Mouse (Mus musculus) NIH3T3 (cell line): Measurements from ENCODE around the gene Osbp2.

Experiments used
- DNase-seq: peaks from one replicate; pipeline ENCODE4 v3.0.0-alpha.2; 2012; ENCODE audit warnings: low read depth

The Osbp2 gene

DNA sequence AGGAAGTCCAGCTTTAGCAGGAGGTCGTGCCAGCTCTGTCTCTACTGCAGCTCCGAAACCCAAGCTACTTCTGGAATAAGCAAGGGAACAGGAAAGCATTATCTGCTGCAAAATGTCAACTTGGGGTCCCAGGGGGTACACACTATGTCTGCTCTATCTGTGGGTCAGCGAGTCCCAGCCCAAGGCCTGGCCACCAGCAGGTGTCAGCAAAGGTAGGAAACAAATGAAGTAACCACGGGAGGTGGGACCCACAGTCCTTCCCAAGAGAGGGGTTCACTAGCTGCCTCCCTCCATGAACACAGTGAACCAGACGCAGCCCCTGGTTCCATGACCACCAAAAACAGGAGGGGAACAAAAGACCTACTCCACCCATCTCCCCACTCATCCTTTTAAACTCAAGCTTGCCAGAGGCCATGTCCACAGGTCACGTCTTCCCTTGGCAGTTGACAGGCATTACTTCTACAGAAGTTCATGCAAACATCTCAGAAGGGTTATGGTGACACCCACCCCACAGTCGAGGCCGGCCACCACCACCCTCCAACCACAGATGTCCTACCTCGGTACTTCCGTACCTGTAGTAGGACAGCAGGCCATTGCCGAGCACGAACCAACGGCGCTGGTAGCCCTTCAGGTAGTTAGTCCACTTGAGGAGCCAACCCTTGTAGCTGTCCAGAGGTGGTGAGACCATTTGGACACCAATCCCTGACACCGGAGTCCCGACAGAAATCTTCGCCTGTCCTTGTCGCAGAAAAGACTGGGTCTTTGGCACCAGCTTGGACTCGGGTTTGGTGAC lies 846 bp downstream of the Osbp2 start:
- DNase-seq: no peak

DNA sequence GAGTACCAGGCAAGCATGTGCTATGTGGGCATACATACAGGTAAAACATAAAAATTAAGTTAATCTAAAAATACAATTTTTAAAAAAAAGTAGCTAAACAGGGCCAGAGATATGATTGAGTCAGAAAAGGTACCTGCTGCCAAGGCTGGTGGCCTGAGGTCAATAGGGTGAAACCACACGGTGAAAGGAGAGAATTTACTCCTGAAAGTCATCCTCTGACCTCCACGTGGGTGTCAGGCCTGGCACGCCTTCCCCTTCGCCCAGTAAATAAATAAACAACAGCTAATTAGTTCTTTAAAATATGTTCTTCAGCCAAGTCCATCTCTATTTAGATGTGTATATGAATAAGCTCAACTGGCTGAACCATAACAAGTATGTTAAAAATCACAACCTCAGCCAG lies 3.3 kb downstream of the Osbp2 start:
- peak; percentile 14 for DNase-seq

DNA sequence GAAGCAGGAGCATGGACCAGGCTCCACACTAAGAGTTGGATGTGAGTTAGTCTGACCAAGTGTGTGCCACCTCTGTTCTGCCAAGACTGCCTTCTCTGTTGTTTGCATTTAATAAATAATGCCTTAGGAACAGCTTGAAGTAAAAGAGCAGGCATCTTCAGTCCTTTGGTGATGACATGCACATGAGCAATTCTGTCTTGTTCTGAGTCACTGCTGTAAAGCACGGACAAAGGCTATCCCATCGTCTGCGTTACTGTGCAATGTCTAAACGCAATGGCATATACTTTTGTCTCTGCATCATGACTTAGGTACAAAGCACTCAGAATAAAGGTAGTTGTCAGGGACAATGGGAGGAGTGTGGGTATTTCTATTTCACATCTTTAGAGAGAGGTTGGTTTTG lies 3.9 kb downstream of the Osbp2 start:
- DNase-seq: peak; percentile 37

DNA sequence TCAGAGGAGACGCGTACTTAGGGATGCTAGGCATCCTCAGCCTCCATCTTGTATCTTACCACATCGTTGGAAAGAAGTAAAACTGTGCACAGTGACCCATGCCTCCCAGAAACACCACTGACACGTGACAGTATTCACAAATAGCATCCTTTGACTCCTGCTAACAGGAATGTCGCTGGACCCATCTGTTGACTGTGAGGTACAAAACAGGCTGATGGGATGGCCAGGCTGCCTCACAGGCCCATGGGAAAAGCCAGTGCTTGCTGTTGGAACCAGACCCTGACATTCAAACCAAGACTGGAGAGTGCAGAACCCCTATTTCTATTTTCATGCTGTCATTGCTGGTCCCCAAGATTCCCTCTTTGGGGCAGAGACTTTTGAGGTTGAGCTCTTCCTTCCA lies 5.8 kb downstream of the Osbp2 start:
- no peak for DNase-seq

DNA sequence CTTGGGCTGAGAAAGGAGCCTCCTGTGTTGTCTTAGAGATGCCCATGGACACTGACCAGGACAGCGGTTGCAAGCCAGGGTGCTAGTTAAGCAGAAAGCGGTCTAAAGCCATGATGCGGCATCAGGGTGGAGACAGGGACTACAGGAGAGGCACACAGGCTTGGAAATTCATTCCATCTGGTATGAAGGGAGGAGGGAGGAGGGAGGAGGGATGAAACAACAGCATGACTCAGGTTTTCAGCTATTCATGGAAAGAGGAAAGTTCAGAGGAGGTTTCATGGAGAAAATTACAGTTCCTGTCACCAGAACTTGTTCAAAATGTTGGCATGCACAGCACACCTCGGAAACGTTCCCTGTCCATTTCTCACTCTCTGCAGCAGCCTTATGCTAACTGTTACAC lies 7.9 kb downstream of the Osbp2 start:
- DNase-seq: peak; percentile 73

DNA sequence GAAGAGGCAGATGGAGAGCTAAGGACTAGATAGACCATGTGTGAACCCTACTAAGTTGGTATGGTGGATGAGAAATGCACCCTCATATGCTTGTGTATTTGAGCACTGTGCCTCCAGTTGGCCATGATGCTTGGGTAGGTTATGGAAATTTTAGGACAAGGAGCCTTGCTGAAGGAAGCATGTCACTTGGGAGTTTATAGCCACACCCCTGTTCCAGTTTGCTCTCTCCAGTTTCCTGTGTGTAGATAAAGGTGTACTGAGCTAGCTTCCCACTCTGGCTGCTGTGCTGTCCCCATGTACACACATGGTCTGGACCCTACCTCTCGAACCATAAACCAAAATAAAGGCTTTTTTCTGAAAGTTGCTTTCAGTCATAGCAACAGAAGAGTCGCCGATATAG lies 9.5 kb downstream of the Osbp2 start:
- no peak for DNase-seq

DNA sequence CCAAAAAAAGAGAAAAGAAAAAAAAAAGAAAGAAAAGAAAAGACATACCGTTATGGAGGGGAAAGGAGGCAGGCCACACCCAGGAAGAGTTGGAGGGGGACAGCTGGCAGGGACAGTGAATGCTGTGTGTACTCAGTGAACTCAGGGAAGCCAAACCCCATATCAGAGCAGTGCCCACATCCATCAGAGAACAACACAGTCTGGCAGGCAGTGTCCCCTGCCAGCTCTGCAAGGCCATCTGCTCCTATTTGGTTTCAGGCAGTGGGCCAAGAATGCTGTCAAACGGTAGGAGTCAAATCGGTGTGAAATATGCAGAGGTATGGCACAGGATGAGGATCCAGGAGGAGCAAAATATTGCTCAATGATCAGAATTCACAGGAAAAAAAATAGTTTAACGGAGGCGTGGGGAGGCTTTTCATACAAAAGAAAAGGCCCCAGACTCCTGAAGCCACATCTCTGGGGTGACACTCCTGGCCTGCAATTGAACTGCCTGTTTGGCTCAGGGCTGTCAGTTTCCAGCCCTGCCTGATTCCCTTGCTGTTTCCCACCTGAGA lies 10.1 kb downstream of the Osbp2 start:
- peak; percentile 62 for DNase-seq

DNA sequence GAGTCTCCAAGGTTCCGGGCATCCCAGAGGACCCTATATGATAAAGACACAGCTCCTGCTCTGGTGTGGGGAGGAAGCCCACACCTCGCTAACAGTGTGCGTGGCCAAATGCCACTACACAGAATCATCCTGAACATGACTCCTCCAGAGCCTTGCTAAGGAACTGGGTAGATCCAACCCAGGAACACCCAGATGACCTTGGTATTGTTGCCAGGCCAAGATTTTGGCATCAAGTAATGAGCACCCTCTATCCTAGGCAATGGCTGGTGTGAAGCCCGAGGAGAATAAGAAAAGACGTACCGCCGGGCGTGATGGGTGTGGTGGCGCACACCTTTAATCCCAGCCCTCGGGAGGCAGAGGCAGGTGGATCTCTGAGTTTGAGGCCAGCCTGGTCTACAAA lies 10.7 kb downstream of the Osbp2 start:
- no peak for DNase-seq

DNA sequence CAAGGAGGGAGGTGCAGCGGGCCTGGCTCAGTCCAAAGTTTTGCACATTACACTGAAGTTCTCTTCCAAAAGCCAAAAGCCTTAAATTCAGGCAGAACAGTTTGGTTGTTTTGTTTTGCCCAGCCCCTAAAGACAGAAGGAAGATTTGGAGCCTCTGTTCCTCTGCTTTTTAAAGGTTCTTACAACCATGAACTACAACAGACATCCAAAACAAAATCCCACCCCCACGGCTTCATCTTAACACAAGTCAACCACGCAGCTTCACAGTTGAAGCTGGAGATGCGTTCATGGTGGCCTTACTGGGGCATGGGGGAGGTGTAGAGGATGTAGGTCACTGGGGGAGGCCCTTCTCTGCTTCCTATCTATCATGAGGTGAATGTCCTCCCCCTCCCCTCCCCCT lies 11.8 kb downstream of the Osbp2 start:
- no peak for DNase-seq

DNA sequence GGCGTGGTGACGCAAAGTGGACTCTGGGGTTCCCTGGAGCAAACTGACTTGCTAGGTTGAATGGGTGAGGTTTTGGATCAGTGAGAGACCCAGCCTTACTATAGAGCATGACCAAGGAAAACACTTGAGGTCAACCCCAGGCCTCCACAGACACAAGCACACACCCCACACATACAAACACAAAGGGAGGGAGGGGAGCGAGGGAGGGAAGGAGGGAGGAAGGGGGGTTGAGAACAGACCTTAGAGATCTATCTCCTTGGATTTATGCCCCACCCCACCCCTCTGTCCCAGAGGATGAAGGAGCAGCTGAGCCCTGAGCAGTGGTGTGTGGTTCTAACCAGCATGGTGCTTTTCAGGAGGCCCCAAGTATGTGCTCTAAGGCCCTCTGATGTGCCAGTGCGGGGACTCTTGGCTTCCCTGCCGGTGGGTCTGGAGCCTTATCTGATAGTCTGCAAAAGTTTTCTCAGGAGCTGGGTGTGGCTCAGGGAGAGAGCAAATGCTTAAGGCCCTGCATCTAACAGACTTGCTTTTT lies 12.9 kb downstream of the Osbp2 start:
- no peak for DNase-seq

DNA sequence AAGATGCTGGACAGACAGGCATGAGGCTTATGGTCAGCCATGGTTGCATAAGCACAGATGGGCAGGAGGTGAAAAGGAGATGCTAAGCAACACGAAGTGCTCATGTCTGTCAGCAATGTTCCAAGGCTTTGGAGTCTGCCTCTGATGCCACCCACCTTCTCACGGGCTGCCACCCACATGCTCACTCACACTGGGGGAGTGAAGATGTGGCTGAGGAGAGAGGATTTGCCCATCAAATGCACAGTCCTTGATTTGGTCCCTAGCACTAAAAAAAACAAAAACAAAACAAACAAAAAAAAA lies 13.4 kb downstream of the Osbp2 start:
- DNase-seq: no peak

DNA sequence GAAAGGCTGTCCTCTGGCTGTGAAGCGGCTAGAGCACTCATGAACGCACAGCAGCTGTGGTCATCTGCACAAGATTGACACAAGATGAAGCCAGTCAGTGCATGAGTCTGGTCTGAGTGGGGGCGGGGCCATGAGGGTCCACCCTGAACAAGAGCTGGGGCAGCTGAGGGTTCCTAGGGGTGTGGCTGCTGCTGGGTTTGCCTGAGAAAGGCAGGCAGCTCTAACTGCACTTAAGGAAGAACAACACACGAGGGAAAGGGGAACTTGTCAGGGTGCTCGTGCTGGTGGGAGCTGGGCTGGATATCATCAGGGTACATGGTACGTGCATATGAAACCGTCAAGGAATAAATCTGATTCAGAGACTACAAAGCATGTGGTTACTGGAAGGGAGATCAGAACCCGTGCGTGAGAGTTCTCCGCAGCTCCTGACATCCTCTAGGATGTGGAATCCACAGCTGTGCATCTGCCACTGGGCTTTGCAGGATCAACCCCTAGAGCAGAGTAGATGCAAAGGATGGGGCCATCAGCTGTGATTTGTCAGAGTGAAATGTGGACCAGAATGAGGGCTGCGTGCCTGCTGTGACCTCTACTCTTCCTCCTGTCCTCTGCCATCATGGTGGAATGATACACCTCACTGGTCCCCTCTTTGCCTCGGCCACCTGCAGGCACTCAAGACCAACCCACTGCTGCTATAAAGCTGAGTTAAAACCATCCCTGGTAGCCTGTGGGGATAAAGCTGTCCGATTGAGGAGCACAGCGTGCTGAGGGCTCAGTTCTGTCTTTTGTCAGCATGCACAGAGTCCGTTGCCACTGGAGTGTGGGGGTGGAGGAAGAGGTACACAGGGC lies 14.0 kb downstream of the Osbp2 start:
- peak; percentile 21 for DNase-seq

DNA sequence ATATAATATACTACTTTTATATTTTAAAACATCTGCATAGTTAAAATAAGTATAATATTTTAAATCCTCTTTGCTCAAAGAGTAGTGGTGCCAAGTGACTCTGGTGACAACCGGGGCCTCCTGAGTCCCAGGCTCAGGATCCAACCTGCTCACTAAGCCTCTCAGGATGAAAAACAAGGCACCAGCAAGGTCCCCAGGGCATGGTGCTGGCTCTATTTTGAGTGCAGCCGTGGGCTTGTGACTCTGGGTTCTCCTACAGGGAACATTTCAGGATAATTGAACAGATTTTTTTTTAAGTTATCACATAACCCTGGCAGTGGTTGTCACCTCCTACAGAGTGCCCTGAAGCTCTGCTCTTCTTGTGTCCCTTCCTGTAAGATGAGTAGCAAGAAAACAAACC lies 17.4 kb downstream of the Osbp2 start:
- no peak for DNase-seq

DNA sequence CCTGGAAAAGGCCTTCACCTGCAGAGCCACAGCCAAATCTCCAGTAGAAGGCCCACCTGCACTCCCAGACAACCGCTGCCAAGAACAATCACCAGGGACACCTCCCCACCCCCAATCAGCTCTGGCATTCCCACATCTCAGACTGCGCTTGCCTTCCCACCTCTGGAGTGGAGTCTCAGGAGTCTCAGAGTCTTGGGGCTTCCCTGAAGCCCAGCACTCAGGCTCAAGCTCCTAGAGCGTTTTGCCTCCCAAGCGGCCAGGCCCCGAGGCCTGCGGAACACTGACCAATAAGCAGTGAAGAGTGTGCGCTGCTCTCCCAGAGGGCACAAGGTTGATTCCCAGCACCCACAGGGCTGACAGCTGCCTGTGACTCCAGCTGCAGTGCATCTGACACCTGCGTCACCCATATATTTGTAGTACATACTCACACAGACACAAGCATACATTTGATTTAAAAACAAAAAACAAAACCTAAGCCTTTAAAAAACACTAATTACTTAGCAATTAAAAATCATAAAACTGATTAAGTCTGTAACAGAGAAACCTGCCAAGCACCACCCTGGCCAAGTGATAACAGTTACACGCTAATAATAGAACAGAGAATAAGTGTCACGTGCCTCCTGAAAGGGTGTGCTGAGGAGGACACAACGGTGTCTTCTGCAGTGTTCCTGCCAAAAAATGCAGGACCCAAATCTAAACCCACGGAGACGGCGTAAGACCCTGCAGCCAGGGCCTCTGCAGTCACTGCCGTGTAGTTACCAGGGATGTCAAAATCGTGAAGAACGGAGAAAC lies 19.6 kb downstream of the Osbp2 start:
- DNase-seq: no peak

DNA sequence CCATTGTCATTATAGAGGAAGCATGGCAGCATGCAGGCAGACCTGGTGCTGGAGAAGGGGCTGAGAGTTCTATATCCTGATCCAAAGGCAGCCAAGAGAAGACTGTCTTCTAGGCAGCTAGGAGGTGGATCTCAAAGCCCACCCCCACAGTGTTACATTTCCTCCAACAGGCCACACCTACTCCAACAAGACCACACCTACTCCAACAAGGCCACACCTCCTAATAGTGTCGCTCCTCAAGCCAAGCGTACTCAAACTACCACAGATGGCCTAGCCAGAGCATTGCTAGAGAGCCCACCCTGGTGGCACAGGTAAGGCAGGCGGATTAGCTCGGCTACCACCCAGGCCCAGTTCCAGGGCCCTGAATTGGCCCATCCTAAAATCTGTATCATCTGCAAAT lies 28.4 kb downstream of the Osbp2 start:
- no peak for DNase-seq

DNA sequence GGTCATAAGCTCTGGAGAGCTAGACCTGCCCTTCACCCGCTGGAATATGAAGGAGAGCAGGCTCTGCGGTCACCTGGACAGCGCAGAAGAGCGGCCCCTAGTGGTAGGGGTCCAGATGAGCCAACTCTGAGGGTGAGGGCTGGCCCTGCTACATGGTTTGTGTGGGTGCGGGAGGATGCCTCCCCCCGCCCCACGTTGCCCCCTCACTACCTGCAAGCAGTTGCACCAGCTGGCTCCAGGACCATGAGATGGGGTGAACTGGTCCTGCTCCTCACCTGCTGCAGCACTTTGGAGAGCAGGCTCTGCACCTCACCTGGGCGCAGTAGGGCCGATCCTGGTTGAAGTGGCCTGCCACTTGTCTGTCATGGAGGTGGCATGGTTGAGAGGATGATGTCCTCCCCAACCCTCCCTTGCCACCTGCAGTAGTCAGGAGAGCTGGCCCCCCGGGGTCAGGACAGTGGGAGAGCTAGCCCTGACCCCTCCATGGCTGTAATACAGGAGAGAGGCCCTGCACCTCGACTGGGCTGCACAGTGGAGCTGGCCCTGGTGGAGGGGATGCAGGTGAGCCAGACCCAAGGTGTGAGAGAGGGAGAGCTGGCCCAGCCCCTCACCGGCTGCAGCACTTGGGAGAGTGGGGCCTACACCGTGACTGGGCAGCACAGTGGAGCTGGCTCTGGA lies 29.1 kb downstream of the Osbp2 start:
- DNase-seq: peak; percentile 24

DNA sequence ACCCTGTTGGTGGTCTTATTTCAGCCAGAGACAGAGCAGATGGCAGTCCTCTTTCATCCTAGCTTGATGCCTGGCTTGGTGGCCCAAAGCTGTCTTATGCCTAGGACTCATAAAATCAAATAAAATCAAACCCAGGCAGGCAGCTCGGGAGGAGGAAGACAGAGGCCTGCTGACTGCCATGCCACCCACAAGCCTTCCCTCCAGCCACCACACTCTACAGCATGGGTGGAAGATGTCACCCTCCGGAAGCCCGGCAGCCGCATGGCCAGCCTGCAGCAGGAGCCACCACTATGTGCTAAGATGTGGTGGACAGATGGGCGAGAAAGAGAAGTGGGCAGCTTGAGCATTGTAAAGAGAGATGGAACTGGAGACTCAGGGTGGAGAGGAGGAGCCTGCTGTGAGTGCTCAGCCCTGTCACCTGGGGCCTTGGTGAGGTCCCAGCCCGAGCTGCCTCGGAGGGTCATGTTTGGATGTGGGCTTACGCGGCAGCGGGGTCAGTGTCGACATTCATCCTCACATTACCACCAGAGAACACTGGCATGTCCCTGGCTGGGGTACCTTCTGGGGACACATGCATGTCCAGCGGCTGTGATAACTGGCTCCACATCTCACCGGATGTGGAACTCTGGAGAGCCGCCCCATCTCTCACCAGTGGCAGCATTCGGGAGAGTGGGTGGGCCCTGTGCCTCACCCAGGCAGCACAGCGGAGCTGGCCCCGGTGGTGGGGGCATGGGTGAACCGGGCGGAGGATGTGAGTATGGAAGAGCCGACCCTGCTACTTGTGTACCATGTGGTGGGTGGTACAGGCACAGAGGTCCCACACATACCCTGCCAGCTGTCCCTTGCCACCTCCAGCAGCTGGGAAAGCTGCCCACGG lies 29.9 kb downstream of the Osbp2 start:
- no peak for DNase-seq

DNA sequence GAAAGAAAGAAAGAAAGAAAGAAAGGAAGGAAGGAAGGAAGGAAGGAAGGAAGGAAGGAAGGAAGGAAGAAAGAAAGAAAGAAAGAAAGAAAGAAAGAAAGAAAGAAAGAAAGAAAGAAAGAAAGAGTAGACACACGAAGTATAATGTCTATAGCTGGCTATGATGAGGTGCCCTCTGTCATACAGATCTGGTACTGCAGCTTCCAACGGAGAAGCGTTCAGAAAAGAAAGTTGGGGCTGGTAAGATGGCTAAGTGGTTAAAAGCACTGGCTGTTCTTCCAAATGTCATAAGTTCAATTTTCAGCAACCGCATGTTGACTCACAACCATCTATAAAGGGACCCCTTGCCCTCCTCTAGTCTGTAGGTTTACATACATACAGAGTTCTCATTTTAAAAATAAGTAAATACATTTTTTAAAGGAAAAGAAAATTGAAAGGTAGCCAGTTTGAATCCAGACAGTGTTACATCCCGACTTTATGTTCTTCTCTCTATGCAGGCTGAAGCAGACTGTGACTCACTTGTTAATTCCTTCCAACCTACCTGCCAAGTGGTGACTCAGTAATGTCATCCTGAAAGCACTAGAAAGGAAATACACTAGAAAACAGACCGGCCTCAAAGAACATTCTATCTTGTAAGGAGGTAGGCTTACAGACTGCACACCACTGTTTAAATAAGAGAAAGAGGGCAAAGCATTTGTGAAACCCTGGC lies 31.4 kb downstream of the Osbp2 start:
- peak; percentile 82 for DNase-seq

DNA sequence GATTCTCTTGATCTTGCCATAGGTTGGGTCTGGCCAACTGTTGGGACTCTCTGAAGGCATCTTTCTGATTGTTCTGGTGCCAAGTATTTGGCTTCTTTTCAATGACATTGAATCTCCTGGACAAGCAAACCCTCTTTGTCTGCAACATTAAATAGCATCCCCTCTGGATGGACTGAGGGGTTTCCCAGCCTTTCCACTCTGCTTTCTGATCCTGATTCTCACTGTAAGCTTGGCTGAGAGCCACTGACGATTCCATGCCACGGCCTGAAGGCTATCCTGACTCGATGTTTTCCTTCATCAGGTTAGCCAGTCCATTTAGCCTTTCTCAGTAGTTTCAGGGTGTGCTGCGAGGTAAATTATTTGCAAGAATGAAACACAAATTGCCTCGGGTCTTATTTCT lies 34.0 kb downstream of the Osbp2 start:
- DNase-seq: no peak

DNA sequence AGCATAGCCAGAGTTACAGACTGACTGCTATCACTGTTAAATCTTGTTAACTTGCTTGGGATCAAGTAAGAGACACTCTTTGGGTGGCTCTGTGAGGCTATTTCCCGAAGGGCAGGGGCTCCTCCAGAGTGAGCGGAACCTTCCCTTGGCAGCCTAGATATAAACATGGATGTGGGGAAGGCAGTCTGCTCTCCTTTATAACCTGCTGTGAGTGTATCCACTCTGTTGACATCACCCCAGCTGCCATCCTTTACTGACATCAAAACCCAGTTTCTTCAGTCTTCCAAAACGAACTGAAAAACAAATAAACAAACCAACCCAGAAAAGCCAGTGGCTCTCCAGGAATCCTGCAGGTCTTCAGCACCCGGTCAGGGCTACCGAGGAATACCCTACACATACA lies 39.6 kb downstream of the Osbp2 start:
- DNase-seq: no peak
